Mouse (Mus musculus): ENCODE measurements around the gene Lrmda. TPM values are rescaled to one million over a fixed set of nuclear protein-coding genes. Genes with fewer than 3 reads are reported as not detected.

The Lrmda gene
- total RNA-seq, 2 experiments from 2014 or later, result 2.6 to 2.9 TPM

DNA sequence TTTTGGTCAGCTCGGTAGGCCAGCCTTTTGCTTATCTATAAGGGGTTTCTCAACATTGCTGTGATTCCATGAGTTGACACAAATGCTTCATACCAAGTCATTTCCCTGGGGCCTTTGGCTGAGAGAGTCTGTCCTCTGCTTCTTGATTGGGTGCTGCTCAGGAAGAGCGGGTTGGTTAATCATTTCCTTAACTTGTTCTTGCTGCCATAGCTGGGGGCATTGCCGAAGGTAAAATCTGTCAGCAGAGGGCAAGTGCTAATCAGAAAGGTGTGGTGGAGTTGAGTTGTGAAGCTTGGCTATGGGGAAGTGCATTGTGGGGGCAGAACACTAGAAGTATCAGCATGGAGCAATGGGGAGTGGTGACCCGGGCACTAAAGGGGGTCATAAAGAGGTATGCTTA, 106.8 kb downstream of the Lrmda start:
- no peak for TF ChIP-seq CTCF (IDR thresholded peaks at IDR 0.05)
- intact Hi-C loops (cut with DNase I), result no loop called here

DNA sequence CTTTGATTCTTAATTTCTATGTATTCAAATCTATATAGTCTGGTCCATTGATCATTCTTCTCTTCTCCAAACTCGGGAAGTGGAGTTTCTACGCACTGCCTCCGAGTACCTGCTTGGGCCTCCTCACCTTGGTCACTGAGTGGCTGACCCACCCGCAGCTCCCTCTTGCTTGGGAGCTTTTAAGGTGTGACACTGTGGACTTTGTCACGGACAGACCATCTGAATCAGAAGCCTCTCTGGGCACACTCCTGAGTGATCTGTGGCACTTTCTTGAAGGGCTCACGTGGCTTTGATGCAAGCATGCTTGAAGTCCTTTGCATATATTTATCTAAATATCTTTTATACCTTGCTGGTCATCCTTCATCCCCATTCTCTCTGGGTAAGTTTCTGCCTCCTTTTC, 107.3 kb downstream of the Lrmda start:
- no peak overlapping the region for H3K27ac ChIP-seq
- intact Hi-C loops (cut with DNase I), result no loop called here
- no peak overlapping the region for H3K4me3 ChIP-seq
- no peak for DNase-seq
- TF ChIP-seq CTCF (IDR thresholded peaks at IDR 0.05), result no peak

More for the DNA sequence above, 106.8 kb downstream of the Lrmda start:
- no peak overlapping the region for H3K27ac ChIP-seq
- no peak overlapping the region for H3K4me3 ChIP-seq
- DNase-seq, result no peak

DNA sequence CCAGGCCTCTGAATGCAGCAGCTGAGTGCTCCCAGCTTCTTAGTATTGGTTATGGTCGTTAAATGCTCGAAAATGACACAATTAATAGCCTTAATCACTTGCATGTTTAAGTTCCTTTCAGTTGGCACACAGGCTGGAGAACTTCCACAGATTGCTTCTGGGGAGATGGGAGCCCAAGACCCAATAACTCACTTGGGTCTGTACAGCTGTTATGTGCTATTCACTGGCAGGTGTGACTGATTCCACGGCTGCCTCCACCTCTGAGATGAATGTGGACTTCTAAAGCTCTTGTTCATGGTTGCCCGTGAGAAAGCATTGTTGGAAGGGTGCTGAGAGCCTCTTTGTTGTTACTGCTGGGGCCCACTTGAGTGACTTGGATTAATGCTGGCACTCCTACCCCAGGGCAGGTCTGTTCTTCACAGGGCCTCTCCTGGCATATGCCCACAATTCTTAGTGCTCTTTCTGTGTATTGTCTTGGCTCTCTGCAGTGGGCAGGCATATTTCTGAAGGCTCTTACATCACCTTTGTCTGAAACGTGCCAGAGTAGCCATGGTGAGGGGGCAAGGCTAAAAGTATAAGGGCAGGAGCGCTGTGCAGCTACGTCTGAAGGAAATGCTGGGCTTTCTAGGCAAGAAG, 111.6 kb downstream of the Lrmda start:
- Histone ChIP-seq H3K27ac (no peak overlapping the region), H3K4me3 (no peak overlapping the region)
- no peak for DNase-seq
- intact Hi-C loops (cut with DNase I), result no loop called here
- TF ChIP-seq CTCF (IDR thresholded peaks at IDR 0.05), result no peak

DNA sequence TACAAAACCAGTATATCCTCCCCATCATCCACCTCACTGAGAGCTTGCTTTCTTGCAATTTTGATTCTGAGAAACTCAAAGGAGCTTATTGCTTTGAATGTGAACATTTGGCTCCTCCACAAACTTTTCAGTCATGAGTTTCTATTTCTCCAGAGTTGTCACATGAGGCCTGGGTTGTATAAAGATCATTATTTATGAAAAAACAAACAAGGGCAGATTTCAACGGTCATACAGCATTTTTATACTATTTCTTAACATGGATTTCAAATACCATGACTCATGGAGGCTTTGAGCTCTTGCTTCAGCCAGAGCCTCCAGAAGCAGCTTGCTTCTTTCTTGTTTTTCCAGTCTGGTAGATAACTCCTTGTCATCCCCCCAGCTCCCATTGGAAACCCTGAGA, 119.8 kb downstream of the Lrmda start:
- DNase-seq, result no peak
- TF ChIP-seq CTCF (IDR thresholded peaks at IDR 0.05), result no peak

DNA sequence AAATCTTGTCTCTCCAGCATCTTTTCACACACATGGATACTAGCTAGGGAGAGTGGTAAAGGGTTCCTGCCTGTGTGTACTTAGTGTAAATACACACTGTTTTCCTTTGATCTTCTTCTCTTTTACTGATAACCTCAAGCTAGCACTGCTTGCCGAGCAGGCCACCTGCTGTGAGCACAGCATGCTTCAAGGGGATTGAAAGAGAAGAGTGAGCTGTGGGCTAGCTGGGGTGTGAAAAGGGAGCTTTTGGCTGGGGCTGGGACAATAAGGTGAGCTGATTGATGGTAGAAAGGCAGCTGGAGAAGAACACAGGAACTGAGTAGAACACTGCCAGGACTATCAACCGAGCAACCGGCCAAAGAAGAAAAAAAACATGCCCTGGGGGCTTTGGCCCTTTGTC, 124.5 kb downstream of the Lrmda start:
- Histone ChIP-seq H3K27ac (no peak overlapping the region), H3K4me3 (no peak overlapping the region)
- intact Hi-C loops (cut with DNase I), result no loop called here
- no peak for TF ChIP-seq CTCF (IDR thresholded peaks at IDR 0.05)
- DNase-seq, result no peak

More for the DNA sequence above, 119.8 kb downstream of the Lrmda start:
- no peak overlapping the region for H3K27ac ChIP-seq
- H3K4me3 ChIP-seq, result no peak overlapping the region
- intact Hi-C loops (cut with DNase I), result no loop called here

DNA sequence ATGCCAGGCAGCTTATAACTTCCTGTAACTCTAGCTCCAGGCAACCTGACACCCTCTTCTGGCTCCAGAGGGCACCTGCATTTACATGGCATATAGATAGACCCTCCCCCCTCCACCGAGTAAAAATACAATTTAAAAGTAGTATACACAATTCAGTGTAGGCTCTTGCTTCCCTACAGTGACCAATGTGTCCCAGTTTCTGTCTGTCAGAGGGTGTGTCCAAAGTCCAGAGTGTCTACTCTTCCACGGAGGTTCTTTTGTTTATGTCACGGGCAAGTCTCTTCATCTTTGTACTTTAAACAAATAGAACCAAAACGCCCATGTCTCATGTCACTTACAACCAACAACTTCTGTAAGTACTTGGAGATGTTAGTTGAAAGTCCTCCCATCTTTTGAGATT, 126.4 kb downstream of the Lrmda start:
- intact Hi-C loops (cut with DNase I), result no loop called here
- no peak overlapping the region for H3K4me3 ChIP-seq
- no peak for TF ChIP-seq CTCF (IDR thresholded peaks at IDR 0.05)
- no peak for DNase-seq
- H3K27ac ChIP-seq, result no peak overlapping the region

DNA sequence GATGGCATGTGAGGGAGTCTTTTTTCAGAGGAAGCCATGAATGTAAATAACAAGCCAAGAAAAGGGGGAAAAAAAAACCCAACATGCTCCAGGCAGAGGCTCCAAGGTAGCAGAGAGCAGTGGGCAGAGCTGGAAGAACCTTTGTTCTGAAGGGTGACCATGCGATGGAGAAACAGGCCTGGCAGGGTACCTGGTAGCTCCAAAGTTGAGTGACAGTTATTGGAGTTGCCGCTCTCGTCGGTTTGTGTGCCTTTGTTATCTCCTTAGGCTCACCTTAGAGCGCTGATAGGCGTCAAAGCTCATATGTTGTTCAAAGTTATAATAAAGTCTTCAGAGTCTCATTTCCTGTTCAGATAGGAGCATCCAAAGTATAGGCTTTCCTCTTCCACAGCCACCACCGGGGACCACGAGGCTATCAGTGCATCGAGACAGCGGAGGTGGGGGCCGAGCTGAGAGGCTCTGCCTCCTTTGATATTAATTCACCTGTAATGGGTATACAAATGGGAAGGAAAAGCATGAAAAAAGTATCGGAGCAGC, 127.1 kb downstream of the Lrmda start:
- DNase-seq, result no peak
- Histone ChIP-seq H3K4me3 (no peak overlapping the region), H3K27ac (no peak overlapping the region)
- no peak for TF ChIP-seq CTCF (IDR thresholded peaks at IDR 0.05)
- intact Hi-C loops (cut with DNase I), result no loop called here

DNA sequence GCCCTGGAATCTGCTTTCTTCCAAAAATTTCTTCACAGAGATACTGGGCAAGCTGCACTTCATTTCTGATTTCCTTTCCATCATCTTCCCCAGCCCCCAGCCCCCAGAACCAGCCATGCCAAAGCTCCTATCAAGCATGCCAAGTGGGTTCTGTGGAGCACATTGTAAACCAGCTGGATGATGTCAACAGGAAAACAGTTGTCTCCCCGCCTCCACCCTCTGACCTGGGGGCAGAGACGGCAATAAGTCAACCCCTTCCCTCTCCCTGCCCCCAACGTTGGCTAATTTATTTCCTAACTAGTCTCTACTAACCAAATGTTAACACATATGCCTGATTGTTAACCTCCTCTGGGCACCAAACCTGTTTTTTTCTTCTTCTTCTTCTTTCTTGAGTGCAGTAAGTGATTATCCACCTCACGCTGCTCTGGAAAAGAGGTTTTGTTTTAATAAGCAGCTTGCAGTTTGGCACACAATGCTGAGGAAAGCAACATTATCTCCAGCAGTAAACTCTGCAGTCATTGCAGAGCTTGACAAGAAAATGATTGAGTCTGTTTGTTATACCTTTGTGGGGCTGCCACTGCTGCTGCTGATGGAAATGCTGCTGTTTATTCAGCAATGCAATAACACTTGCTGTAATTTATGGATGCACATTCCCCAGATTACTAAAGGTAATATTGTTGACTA, 128.0 kb downstream of the Lrmda start:
- Histone ChIP-seq H3K4me3 (no peak overlapping the region), H3K27ac (no peak overlapping the region)
- DNase-seq, result no peak
- no peak for TF ChIP-seq CTCF (IDR thresholded peaks at IDR 0.05)
- intact Hi-C loops (cut with DNase I), result no loop called here

DNA sequence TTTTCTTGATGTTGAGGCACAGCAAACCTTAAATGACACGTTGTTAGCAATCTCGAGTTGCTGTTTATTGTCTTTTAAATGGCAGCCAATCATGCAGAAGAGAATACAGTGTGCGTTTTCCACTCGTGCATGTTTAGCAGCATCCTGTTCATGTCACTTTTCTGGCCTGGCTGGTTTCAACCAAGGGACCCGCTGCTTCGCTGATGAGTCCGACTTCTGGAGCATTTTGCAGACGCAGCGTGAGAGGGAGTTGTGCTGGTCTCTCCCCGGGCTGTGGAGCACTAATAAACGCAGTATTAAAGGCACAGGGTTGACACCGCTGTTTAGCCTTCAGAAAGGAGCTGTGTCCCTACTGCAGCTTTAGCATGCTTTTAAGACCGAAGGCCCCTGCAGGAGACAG, 133.2 kb downstream of the Lrmda start:
- DNase-seq, result no peak
- H3K27ac ChIP-seq, result no peak overlapping the region
- no peak for TF ChIP-seq CTCF (IDR thresholded peaks at IDR 0.05)
- intact Hi-C loops (cut with DNase I), result no loop called here
- H3K4me3 ChIP-seq, result no peak overlapping the region

DNA sequence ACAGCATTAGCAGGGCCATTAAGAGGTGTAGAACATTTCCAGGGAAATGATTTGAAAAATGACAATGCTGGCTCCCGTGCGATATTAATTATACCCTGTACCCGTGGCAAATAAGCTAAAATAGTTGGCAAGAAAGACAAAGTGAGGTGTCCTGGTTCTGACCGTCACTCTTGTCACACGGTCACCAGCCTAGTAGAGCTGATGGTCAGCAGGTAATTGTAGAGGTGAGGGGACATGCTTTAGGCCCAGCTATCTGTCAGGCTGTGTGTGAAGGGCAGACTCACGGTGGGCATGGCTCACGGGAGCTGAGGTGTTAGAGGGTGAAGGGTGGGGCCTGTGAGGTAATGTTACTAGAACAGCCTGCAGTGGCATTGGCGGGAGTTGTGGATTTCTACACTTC, 134.6 kb downstream of the Lrmda start:
- no peak for DNase-seq
- no peak for TF ChIP-seq CTCF (IDR thresholded peaks at IDR 0.05)
- intact Hi-C loops (cut with DNase I), result no loop called here
- Histone ChIP-seq H3K4me3 (no peak overlapping the region), H3K27ac (no peak overlapping the region)

DNA sequence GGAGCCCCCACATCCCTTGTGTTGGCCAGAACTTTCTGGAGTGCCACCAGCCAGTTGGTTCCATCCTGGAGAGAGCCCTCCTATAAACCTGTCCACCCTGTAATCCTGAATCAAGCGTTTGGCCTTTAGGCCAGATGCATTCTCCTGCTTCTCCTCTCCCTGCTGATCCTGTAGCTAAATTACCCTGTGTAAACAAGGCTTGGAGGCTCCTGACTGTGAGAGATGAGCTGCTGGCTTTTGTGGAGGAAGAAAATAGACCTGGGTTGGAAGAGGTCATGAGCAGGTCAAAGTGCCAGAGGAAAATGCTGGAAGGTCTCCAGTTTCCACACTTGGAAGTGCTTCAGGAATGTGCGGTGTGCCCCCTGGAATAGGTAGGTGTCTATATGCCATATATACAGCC, 135.5 kb downstream of the Lrmda start:
- TF ChIP-seq CTCF (IDR thresholded peaks at IDR 0.05), result no peak
- intact Hi-C loops (cut with DNase I), result no loop called here
- Histone ChIP-seq H3K27ac (no peak overlapping the region), H3K4me3 (no peak overlapping the region)
- DNase-seq, result no peak

DNA sequence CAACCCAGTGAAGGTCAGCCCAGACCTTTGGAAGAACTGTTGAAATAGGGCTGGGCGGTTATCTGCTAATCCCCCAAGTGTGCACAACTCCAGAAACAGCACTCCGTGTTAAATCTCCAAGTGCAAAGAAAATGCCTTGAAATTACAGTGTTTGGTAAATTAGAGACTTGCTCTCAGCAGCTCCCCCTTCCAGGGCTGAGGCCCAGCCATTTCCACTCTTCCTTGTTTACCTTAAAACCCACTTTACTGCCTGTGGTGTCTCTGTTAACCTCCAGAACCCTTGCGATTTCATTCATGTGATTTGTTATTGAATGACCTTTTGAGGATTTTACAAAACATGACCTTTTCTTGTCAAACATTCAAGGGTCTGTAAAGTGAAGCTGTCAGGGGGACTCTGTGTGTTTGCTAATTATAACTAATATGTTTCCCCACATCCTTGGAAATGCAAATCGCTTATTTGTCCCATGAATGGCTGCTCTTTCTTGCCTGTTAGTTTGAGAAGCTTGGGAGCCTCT, 136.1 kb downstream of the Lrmda start:
- intact Hi-C loops (cut with DNase I), result no loop called here
- Histone ChIP-seq H3K4me3 (no peak overlapping the region), H3K27ac (no peak overlapping the region)
- DNase-seq, result no peak
- no peak for TF ChIP-seq CTCF (IDR thresholded peaks at IDR 0.05)

DNA sequence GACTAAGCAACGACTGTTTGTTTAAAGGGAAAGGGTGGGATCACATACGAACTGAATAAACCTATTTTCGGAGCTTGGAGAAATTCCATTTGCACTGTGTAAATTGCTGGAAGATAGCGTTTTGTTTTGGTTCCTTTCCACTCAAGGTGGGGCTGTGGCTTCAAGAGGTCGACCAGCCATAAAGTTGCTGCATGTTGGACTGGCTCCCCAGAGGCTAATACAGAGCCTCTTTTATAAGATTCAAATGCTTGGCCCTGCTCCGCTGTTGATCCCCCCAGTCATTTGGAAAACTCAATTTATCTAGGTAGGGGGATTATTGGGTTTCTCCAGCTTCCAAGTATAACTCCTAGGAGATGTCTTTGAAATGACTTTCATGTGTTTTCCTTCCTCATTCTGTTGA, 137.5 kb downstream of the Lrmda start:
- Histone ChIP-seq H3K27ac (no peak overlapping the region), H3K4me3 (no peak overlapping the region)
- intact Hi-C loops (cut with DNase I), result no loop called here
- no peak for TF ChIP-seq CTCF (IDR thresholded peaks at IDR 0.05)
- DNase-seq, result no peak

Data from gastrocnemius, adult 2 months (tissue).